Mouse (Mus musculus) MEL (cell line): ENCODE results near the gene Rad21l. TPM values are rescaled to one million over a fixed set of nuclear protein-coding genes. Genes with fewer than 3 reads are reported as not detected.

ENCODE experiments used
- DNase-seq: peaks from one replicate; pipeline ENCODE4 v3.0.0; 2011; ENCODE audit warnings: low read depth, low spot score
- H3K27ac ChIP-seq: 2 replicates; pipeline ENCODE4 v1.5.1; 2012; ENCODE audit warnings: low read depth, mild to moderate bottlenecking, control low read depth, low read length, moderate library complexity; ENCODE audit not compliant: control insufficient read depth
- H3K27me3 ChIP-seq, 2 experiments: fragments of 150-350 bp in 1 of 2; sonication (generic) in 1 of 2; 2 replicates each; pipeline ENCODE4 v1.6.1; 2012; ENCODE audit warnings: low read length in 2 of 2, mild to moderate bottlenecking in 2 of 2, improper control_type of control experiment in 1 of 2, moderate library complexity in 1 of 2; ENCODE audit not compliant: insufficient read depth in 2 of 2, control insufficient read depth in 1 of 2
- H3K36me3 ChIP-seq, 2 experiments: 2 replicates each; pipeline ENCODE4 v1.6.1; 2012 to 2014; ENCODE audit warnings: low read length in 2 of 2, improper control_type of control experiment in 1 of 2, inconsistent platforms in 1 of 2, mild to moderate bottlenecking in 1 of 2; ENCODE audit not compliant: insufficient read depth in 2 of 2, control insufficient read depth in 1 of 2
- H3K4me1 ChIP-seq, 2 experiments: fragments of 150-350 bp in 1 of 2; sonication (generic) in 1 of 2; 2 replicates each; pipeline ENCODE4 v1.6.1; 2012; ENCODE audit warnings: low read length in 2 of 2, improper control_type of control experiment in 1 of 2, mild to moderate bottlenecking in 1 of 2; ENCODE audit not compliant: insufficient read depth in 2 of 2, control insufficient read depth in 1 of 2
- H3K4me3 ChIP-seq, 2 experiments: fragments of 150-350 bp in 1 of 2; sonication (generic) in 1 of 2; 2 replicates each; pipeline ENCODE4 v1.5.1; 2012; ENCODE audit warnings: low read depth in 2 of 2, low read length in 2 of 2, mild to moderate bottlenecking in 2 of 2, moderate library complexity in 2 of 2, control low read depth in 1 of 2, improper control_type of control experiment in 1 of 2; ENCODE audit not compliant: control insufficient read depth in 1 of 2, insufficient read depth in 1 of 2
- H3K79me2 ChIP-seq: 2 replicates; pipeline ENCODE4 v1.6.1; 2012; ENCODE audit warnings: mild to moderate bottlenecking, low read length, moderate library complexity; ENCODE audit not compliant: control insufficient read depth, poor library complexity, insufficient read depth
- H3K9ac ChIP-seq: 2 replicates; pipeline ENCODE4 v1.6.1; 2012; ENCODE audit warnings: low read depth, mild to moderate bottlenecking, control low read depth, low read length, moderate library complexity; ENCODE audit not compliant: control insufficient read depth, poor library complexity, severe bottlenecking
- H3K9me3 ChIP-seq: fragments of 150-350 bp; sonication (generic); replicated peaks from 2 replicates; pipeline ENCODE4 v1.6.1; 2012; ENCODE audit warnings: mild to moderate bottlenecking, low read length, improper control_type of control experiment, moderate library complexity; ENCODE audit not compliant: insufficient read depth
- BHLHE40 ChIP-seq: IDR thresholded peaks from 2 replicates; pipeline ENCODE4 v1.6.1; 2012; ENCODE audit warnings: low read depth, mild to moderate bottlenecking, inconsistent platforms, low read length, improper control_type of control experiment, borderline replicate concordance
- CHD2 ChIP-seq: IDR thresholded peaks from 2 replicates; pipeline ENCODE4 v1.6.1; 2011; ENCODE audit warnings: low read length, improper control_type of control experiment
- ELF1 ChIP-seq: IDR thresholded peaks from 2 replicates; pipeline ENCODE4 v1.6.1; 2014; ENCODE audit warnings: low read depth, mild to moderate bottlenecking, inconsistent platforms, low read length, improper control_type of control experiment, moderate library complexity
- EP300 ChIP-seq, 2 experiments: IDR thresholded peaks; 2 replicates each; pipeline ENCODE4 v1.6.1; 2011; ENCODE audit warnings: improper control_type of control experiment in 2 of 2, low read length in 2 of 2, low read depth in 1 of 2, mild to moderate bottlenecking in 1 of 2
- GABPA ChIP-seq: IDR thresholded peaks from 2 replicates; pipeline ENCODE4 v1.6.1; 2012; ENCODE audit warnings: low read depth, mild to moderate bottlenecking, inconsistent platforms, low read length, improper control_type of control experiment, moderate library complexity
- GATA1 ChIP-seq: IDR thresholded peaks from 2 replicates; pipeline ENCODE4 v1.6.1; 2011; ENCODE audit warnings: low read depth, low read length, improper control_type of control experiment
- MAFK ChIP-seq: IDR thresholded peaks from 2 replicates; pipeline ENCODE4 v1.6.1; 2011; ENCODE audit warnings: low read depth, mild to moderate bottlenecking, low read length, improper control_type of control experiment, borderline replicate concordance
- MAZ ChIP-seq: IDR thresholded peaks from 2 replicates; pipeline ENCODE4 v1.6.1; 2012; ENCODE audit warnings: low read depth, mild to moderate bottlenecking, inconsistent platforms, low read length, improper control_type of control experiment
- MEF2A ChIP-seq: IDR thresholded peaks from 2 replicates; pipeline ENCODE4 v1.6.1; 2014; ENCODE audit warnings: low read depth, mild to moderate bottlenecking, inconsistent platforms, low read length, improper control_type of control experiment; ENCODE audit not compliant: poor library complexity, insufficient replicate concordance, severe bottlenecking; ENCODE audit errors: extremely low read depth
- MXI1 ChIP-seq: IDR thresholded peaks from 2 replicates; pipeline ENCODE4 v1.6.1; 2011; ENCODE audit warnings: mild to moderate bottlenecking, low read depth, low read length, improper control_type of control experiment
- MYC ChIP-seq: IDR thresholded peaks from 2 replicates; pipeline ENCODE4 v1.6.1; 2011; ENCODE audit warnings: low read depth, mild to moderate bottlenecking, low read length, improper control_type of control experiment, moderate library complexity
- NELFE ChIP-seq: IDR thresholded peaks from 2 replicates; pipeline ENCODE4 v1.6.1; 2011; ENCODE audit warnings: low read depth, low read length, improper control_type of control experiment
- POLR2A ChIP-seq, 2 experiments: IDR thresholded peaks; 2 replicates each; pipeline ENCODE4 v1.6.1; 2011 to 2012; ENCODE audit warnings: low read length in 2 of 2, mild to moderate bottlenecking in 2 of 2, control low read depth in 1 of 2, improper control_type of control experiment in 1 of 2, low read depth in 1 of 2, moderate library complexity in 1 of 2; ENCODE audit not compliant: control insufficient read depth in 1 of 2, insufficient read depth in 1 of 2, poor library complexity in 1 of 2
- RAD21 ChIP-seq: IDR thresholded peaks from 2 replicates; pipeline ENCODE4 v1.6.1; 2011; ENCODE audit warnings: mild to moderate bottlenecking, low read depth, low read length, improper control_type of control experiment
- RCOR1 ChIP-seq: IDR thresholded peaks from 2 replicates; pipeline ENCODE4 v1.6.1; 2012; ENCODE audit warnings: low read depth, mild to moderate bottlenecking, inconsistent platforms, low read length, improper control_type of control experiment
- SMC3 ChIP-seq: IDR thresholded peaks from 2 replicates; pipeline ENCODE4 v1.6.1; 2011; ENCODE audit warnings: low read depth, low read length, improper control_type of control experiment
- TAL1 ChIP-seq: IDR thresholded peaks from 2 replicates; pipeline ENCODE4 v1.6.1; 2012; ENCODE audit warnings: mild to moderate bottlenecking, inconsistent platforms, low read length, moderate library complexity, mixed read lengths
- TBP ChIP-seq: IDR thresholded peaks from 2 replicates; pipeline ENCODE4 v1.8.0; 2011; ENCODE audit warnings: low read depth, low read length, improper control_type of control experiment
- UBTF ChIP-seq: IDR thresholded peaks from 2 replicates; pipeline ENCODE4 v1.6.1; 2012; ENCODE audit warnings: low read depth, mild to moderate bottlenecking, inconsistent platforms, low read length, improper control_type of control experiment, moderate library complexity, borderline replicate concordance; ENCODE audit not compliant: insufficient read depth
- USF1 ChIP-seq: IDR thresholded peaks from 2 replicates; pipeline ENCODE4 v1.6.1; 2014; ENCODE audit warnings: low read depth, mild to moderate bottlenecking, inconsistent platforms, low read length, improper control_type of control experiment, moderate library complexity
- polyA plus RNA-seq, 2 experiments: library from polyadenylated mRNA; stranded (reverse) in 1 of 2; unstranded in 1 of 2; fragments of >175 nt in 1 of 2; fragments of >200 nt in 1 of 2; gene quantifications; 2 replicates each; pipeline versions ENCODE4 v1.2.1 to v1.2.4; 2012; ENCODE audit warnings: low replicate concordance in 2 of 2, low read depth in 1 of 2; ENCODE audit not compliant: insufficient read length in 2 of 2, insufficient read depth in 1 of 2, missing spikeins in 1 of 2
- total RNA-seq: library from RNA; depleted of rRNA; stranded (reverse); fragments of 300-350 nt; gene quantifications from 2 replicates; pipeline ENCODE4 v1.2.3, GENCODE M21; 2012

Rad21l gene
- total and polyA plus RNA-seq, 3 experiments = not detected

DNA sequence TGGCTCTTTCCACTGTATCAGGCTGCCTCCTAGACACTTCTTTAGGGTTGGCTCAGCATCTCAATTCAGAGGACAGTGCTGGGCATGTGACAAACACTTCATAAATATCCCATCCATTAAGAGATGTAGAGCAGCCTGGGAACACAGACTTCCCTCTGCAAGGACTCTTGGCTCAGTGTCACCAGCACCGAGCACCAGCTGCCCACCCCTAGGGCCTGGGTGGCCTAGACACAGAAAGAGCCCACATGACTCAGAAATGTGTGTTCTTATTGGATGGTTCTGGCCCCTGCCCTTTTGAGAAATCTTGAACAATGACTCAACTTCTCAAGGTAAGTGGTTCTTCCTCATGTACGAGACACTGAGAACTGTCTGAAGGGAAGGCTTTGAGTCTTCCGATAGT lies 40.3 kb downstream of the Rad21l start:
- no peaks in the 10 kb centered on the region for H3K79me2 ChIP-seq
- no peak overlapping the region for H3K9ac ChIP-seq
- H3K27ac ChIP-seq = no peak overlapping the region
- TF ChIP-seq RCOR1 (no peak), MAFK (no peak), POLR2A (IDR thresholded peaks at IDR 0.05; ENCODE audit: control insufficient read depth in 1 of 2, insufficient read depth in 1 of 2, low read depth in 1 of 2, low read length in 2 of 2, poor library complexity in 1 of 2) (no peak), BHLHE40 (no peak), NELFE (no peak), GABPA (no peak), RAD21 (no peak), ELF1 (no peak), USF1 (no peak), UBTF (no peak), TBP (no peak), MEF2A (no peak), MXI1 (no peak), CHD2 (no peak), MYC (no peak), GATA1 (no peak), TAL1 (no peak), SMC3 (no peak)
- DNase-seq = no peak
- H3K9me3 ChIP-seq = no peaks in the 10 kb centered on the region
- no peaks in the 10 kb centered on the region for H3K36me3 ChIP-seq
- H3K27me3 ChIP-seq = no peaks in the 10 kb centered on the region; a peak in 1 of 4 replicates
- no peaks in the 10 kb centered on the region for H3K4me1 ChIP-seq
- H3K4me3 ChIP-seq = no peak overlapping the region

DNA sequence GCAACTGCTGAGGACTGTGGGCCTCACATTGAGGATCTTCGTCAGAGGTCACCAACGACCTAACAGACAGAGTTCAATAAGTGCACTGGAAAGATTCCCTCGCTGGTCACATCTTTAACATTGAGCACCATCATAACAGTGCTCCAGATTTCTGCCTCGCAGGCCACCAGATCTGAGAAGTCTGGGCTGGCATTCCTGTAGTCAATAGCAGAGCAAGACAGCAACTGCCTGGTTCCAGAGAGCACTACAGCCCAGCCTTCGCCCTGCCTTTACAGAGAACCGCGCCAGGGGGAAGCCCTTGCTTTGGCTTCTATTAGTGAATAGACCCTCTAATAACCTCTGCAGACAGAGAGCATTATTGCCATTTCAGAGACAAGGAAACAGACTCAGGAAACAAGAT lies 42.0 kb downstream of the Rad21l start:
- 0 out of 4 replicates have a peak, but pooled peaks cover 0 to 3% of the 10 kb centered on the region in 2 experiments for H3K4me1 ChIP-seq
- no peaks in the 10 kb centered on the region; a peak in 1 of 4 replicates for H3K27me3 ChIP-seq
- no peak overlapping the region for H3K9ac ChIP-seq
- H3K36me3 ChIP-seq = no peaks in the 10 kb centered on the region
- no peaks in the 10 kb centered on the region for H3K9me3 ChIP-seq
- H3K27ac ChIP-seq = no peak overlapping the region
- no peak overlapping the region for H3K4me3 ChIP-seq
- TF ChIP-seq EP300 (IDR thresholded peaks at IDR 0.05; ENCODE audit: low read depth in 1 of 2, low read length in 2 of 2) (no peak), MAZ (no peak), TAL1 (no peak)
- no peaks in the 10 kb centered on the region for H3K79me2 ChIP-seq
- DNase-seq = no peak
